Mouse (Mus musculus): ENCODE results near the gene Plb1. TPM values are rescaled to one million over a fixed set of nuclear protein-coding genes. Genes with fewer than 3 reads are reported as not detected.

The Plb1 gene
- polyA plus RNA-seq, 1 experiment, result 8.7 TPM

DNA sequence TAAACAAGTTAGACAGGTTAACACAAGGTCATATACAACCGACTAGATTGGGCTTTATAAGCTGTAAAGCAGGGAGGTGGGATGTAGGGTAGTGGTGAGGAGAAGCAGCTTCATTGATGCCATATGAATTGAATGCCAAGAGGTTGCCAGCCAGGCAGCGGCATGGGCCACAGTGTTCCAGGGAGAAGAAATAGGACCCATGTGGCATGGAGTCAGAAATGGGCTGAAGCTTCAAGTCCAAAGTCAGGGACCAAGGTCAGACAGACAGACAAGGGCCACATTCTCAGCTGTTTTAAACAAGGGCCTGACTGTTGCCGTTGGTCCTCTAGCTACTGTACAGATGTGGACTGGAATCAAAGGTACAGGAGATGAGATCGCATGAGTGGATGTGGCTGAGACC lies 128.0 kb downstream of the Plb1 start:
- TF ChIP-seq CTCF (IDR thresholded peaks at IDR 0.05; ENCODE audit: borderline replicate concordance, control insufficient read depth, extremely low read depth, insufficient read depth, low read length, poor library complexity), result no peak
- no peak for TF ChIP-seq POLR2A (IDR thresholded peaks at IDR 0.05; ENCODE audit: control insufficient read depth, extremely low read depth, insufficient read depth, low read length, poor library complexity)
- Histone ChIP-seq H3K4me1 (replicated peaks; ENCODE audit: control insufficient read depth, insufficient read depth, low read length) (no peaks in the 10 kb centered on the region), H3K27me3 (ENCODE audit: control insufficient read depth, insufficient read depth, low read length) (no peaks in the 10 kb centered on the region), H3K36me3 (ENCODE audit: control insufficient read depth, insufficient read depth, low read length) (no peaks in the 10 kb centered on the region), H3K4me3 (ENCODE audit: control insufficient read depth, insufficient read depth, low read length) (no peak overlapping the region), H3K27ac (ENCODE audit: control insufficient read depth, insufficient read depth, low read length) (no peak overlapping the region)
- no peak for DNase-seq
- 89% methylated on average over 4 of the region's 4 CpGs for WGBS

DNA sequence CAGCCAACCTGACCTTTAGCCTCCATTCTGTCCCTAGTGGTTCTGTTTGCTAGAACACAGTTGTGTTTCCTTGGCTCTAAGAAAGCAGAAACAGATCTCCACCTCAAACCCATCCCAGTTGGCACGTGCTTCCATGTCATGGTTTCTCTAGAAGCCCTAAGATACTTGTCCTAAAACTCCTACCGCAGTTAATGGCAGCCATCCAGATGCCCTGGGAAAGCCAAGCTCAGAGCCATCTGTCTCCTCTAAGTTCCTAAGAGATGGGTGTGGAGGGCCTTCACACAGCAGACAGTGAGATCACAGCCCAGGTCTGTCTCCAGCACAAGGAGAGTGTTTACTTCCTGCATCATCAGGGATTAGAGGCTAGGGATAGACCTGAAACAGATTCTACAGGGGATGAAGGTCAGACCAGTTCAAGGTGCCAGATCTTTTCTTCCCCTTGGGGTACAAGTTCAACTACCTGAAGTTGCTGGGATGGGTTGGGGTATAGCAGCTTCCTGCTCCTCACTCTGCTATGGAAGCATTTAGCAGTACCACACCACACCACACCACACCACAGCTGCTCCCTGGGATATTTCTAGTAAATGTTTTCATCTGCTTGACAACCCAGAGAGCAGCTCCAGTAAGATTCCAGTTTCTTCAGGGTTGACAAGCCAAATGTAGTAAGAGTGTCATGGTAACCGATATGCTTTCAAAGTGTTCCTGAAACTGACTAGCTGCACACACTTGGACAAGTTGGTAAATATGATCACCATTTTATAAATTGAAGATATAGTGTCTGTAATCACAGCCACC lies 129.1 kb downstream of the Plb1 start:
- H3K27ac ChIP-seq (ENCODE audit: control insufficient read depth, insufficient read depth, low read length), result no peak overlapping the region
- WGBS, result 91% methylated on average over 3 of the region's 3 CpGs
- no peaks in the 10 kb centered on the region for H3K27me3 ChIP-seq (ENCODE audit: control insufficient read depth, insufficient read depth, low read length)
- no peak for DNase-seq
- no peak overlapping the region for H3K4me3 ChIP-seq (ENCODE audit: control insufficient read depth, insufficient read depth, low read length)
- no peak for TF ChIP-seq CTCF (IDR thresholded peaks at IDR 0.05; ENCODE audit: borderline replicate concordance, control insufficient read depth, extremely low read depth, insufficient read depth, low read length, poor library complexity)
- H3K4me1 ChIP-seq (replicated peaks; ENCODE audit: control insufficient read depth, insufficient read depth, low read length), result no peaks in the 10 kb centered on the region
- no peaks in the 10 kb centered on the region for H3K36me3 ChIP-seq (ENCODE audit: control insufficient read depth, insufficient read depth, low read length)

DNA sequence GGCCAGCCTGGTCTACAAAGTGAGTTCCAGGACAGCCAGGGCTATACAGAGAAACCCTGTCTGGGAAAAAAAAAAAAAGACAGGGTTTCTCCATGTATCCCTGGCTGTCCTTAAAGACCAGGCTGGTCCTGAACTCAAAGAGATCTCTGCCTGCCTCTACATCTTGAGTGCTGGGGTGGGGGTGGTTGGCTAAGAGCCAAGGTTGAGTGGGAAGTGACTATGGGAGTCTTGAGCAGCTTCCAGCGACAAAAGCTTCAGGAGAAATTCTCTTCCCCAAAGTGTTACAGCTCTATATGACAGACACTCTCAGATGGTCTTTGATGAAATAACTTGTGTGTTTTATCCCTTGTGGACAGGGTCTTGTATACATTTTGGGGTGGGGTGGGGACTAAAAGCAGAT lies 136.9 kb downstream of the Plb1 start:
- no peak for TF ChIP-seq POLR2A (IDR thresholded peaks at IDR 0.05; ENCODE audit: control insufficient read depth, extremely low read depth, insufficient read depth, low read length, poor library complexity)
- WGBS, result 78% methylated on average over 1 of the region's 1 CpGs
- Histone ChIP-seq H3K4me3 (ENCODE audit: control insufficient read depth, insufficient read depth, low read length) (no peak overlapping the region), H3K27ac (ENCODE audit: control insufficient read depth, insufficient read depth, low read length) (no peak overlapping the region), H3K27me3 (ENCODE audit: control insufficient read depth, insufficient read depth, low read length) (no peaks in the 10 kb centered on the region), H3K36me3 (ENCODE audit: control insufficient read depth, insufficient read depth, low read length) (no peaks in the 10 kb centered on the region), H3K4me1 (replicated peaks; ENCODE audit: control insufficient read depth, insufficient read depth, low read length) (no peaks in the 10 kb centered on the region)
- DNase-seq, result no peak

DNA sequence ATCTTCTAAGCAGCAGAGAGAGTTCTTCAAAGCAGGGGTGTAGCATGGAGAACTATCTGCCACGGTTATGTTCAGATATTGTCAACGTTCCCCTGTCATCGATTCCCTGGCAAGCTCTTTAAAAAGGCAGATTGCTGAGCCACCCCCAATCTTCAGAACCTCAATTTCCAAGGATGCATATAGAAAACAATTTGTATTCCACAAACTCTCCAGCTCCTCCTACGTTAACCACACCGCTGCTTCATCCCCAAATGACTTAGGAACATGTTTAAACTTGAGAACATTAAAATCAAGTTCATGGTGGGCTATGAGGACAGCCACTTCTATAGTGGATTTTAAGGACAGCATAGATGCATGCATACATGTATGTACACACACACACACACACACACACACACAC lies 138.7 kb downstream of the Plb1 start:
- WGBS, result 96% methylated on average over 5 of the region's 5 CpGs
- no peak for DNase-seq
- TF ChIP-seq CTCF (IDR thresholded peaks at IDR 0.05; ENCODE audit: borderline replicate concordance, control insufficient read depth, extremely low read depth, insufficient read depth, low read length, poor library complexity), result no peak
- no peak for TF ChIP-seq POLR2A (IDR thresholded peaks at IDR 0.05; ENCODE audit: control insufficient read depth, extremely low read depth, insufficient read depth, low read length, poor library complexity)
- H3K4me3 ChIP-seq (ENCODE audit: control insufficient read depth, insufficient read depth, low read length), result no peak overlapping the region
- no peaks in the 10 kb centered on the region for H3K27me3 ChIP-seq (ENCODE audit: control insufficient read depth, insufficient read depth, low read length)
- H3K27ac ChIP-seq (ENCODE audit: control insufficient read depth, insufficient read depth, low read length), result no peak overlapping the region
- H3K36me3 ChIP-seq (ENCODE audit: control insufficient read depth, insufficient read depth, low read length), result no peaks in the 10 kb centered on the region
- H3K4me1 ChIP-seq (replicated peaks; ENCODE audit: control insufficient read depth, insufficient read depth, low read length), result no peaks in the 10 kb centered on the region

DNA sequence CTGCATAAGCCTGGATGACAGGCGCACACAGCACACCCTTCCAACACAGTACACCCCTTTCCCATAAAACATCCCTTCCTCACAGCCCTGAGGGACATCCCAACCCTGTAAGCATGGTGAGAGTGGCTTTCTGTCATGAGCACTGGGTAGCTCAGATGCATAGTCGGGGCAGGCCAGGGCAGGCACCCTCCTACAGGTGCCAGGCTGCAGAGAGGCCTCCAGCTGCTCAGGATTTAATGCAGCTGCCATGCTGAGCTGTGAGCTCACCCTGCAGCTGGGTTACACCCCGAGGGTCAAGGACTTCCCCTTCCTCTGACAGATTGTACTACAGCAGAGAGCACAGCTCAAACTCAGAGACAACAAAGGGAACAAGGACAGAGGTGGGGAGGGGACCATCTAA lies 146.0 kb downstream of the Plb1 start:
- WGBS, result 38% methylated on average over 3 of the region's 3 CpGs
- Histone ChIP-seq H3K4me3 (ENCODE audit: control insufficient read depth, insufficient read depth, low read length) (no peak overlapping the region), H3K36me3 (ENCODE audit: control insufficient read depth, insufficient read depth, low read length) (no peaks in the 10 kb centered on the region), H3K27ac (ENCODE audit: control insufficient read depth, insufficient read depth, low read length) (no peak overlapping the region), H3K27me3 (ENCODE audit: control insufficient read depth, insufficient read depth, low read length) (no peaks in the 10 kb centered on the region), H3K4me1 (replicated peaks; ENCODE audit: control insufficient read depth, insufficient read depth, low read length) (no peaks in the 10 kb centered on the region)
- TF ChIP-seq CTCF (IDR thresholded peaks at IDR 0.05; ENCODE audit: borderline replicate concordance, control insufficient read depth, extremely low read depth, insufficient read depth, low read length, poor library complexity), result no peak
- DNase-seq, result peak; percentile 8

DNA sequence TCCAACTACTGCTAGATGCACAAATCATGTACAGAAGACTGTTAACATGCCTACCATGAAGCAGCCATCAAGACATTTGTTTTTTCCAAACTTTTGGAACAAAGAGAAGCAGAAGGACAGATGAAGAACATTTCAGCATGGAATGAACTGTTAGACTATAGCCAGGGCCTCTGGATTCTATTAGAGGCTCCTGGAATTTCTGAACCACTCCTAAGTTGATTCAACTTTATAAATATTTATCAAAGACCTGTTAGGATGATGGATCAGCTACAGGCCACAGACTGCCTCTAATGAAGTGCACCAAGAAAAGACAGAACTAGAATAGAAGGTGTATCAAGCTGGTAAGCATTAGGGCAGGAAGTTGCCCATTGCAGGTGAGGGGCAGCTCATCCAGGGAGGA lies 156.1 kb downstream of the Plb1 start:
- DNase-seq, result no peak
- H3K27ac ChIP-seq (ENCODE audit: control insufficient read depth, insufficient read depth, low read length), result no peak overlapping the region
- TF ChIP-seq CTCF (IDR thresholded peaks at IDR 0.05; ENCODE audit: borderline replicate concordance, control insufficient read depth, extremely low read depth, insufficient read depth, low read length, poor library complexity) (no peak), POLR2A (IDR thresholded peaks at IDR 0.05; ENCODE audit: control insufficient read depth, extremely low read depth, insufficient read depth, low read length, poor library complexity) (no peak)
- H3K36me3 ChIP-seq (ENCODE audit: control insufficient read depth, insufficient read depth, low read length), result no peaks in the 10 kb centered on the region
- H3K4me3 ChIP-seq (ENCODE audit: control insufficient read depth, insufficient read depth, low read length), result no peak overlapping the region
- H3K4me1 ChIP-seq (replicated peaks; ENCODE audit: control insufficient read depth, insufficient read depth, low read length), result no peaks in the 10 kb centered on the region
- no peaks in the 10 kb centered on the region for H3K27me3 ChIP-seq (ENCODE audit: control insufficient read depth, insufficient read depth, low read length)

DNA sequence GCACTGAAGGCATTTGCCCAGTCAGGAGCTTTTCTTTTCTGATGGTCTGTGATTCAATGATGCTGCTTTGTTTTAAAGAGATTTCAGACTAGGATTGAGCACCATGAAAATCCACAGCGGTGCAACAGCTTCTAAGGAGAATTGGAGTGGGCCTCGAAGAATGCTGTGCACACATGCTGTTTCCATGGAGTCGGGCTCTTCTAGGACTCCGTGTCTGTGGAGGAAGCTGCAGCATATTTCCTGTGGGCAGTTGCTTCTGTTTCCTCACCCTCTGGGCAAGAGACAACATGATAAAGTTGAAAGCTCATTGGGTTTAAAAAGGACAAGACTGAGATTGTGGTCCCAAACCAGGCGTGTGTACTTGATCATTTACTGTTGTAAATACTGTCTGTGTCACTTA lies 157.8 kb downstream of the Plb1 start:
- Histone ChIP-seq H3K27me3 (ENCODE audit: control insufficient read depth, insufficient read depth, low read length) (no peaks in the 10 kb centered on the region), H3K4me1 (replicated peaks; ENCODE audit: control insufficient read depth, insufficient read depth, low read length) (no peaks in the 10 kb centered on the region), H3K36me3 (ENCODE audit: control insufficient read depth, insufficient read depth, low read length) (no peaks in the 10 kb centered on the region), H3K4me3 (ENCODE audit: control insufficient read depth, insufficient read depth, low read length) (no peak overlapping the region), H3K27ac (ENCODE audit: control insufficient read depth, insufficient read depth, low read length) (no peak overlapping the region)
- TF ChIP-seq CTCF (IDR thresholded peaks at IDR 0.05; ENCODE audit: borderline replicate concordance, control insufficient read depth, extremely low read depth, insufficient read depth, low read length, poor library complexity) (no peak), POLR2A (IDR thresholded peaks at IDR 0.05; ENCODE audit: control insufficient read depth, extremely low read depth, insufficient read depth, low read length, poor library complexity) (no peak)
- 65% methylated on average over 5 of the region's 5 CpGs for WGBS
- DNase-seq, result no peak
